Mouse (Mus musculus): ENCODE results near the gene Ptpa.

DNA sequence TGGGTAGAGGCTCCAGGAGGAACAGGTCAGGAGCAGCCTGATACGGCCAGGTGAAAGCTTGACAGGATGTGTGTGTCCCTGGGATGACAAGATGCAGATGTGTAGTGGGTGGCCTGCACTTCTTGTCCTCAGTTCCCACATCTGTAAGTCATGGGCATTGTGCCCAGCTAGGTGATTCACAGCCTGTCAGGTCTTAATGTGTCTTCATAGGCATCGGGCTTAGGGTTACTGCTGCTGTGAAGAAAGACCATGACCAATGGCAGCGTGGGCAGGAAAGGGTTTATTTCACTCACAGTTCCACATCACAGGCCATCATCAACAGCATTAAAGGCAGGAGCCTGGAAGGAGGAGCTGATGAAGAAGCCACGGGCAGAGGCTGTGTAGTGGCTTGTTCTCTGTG is 30.2 kb upstream of the Ptpa start:
- TF ChIP-seq MAX (IDR thresholded peaks at IDR 0.05) (no peak), CTCF (IDR thresholded peaks at IDR 0.05; ENCODE audit: control insufficient read depth, insufficient read depth, insufficient read length) (no peak)

Measured in C2C12 (cell line).